Mouse (Mus musculus) erythroblast, embryonic 14.5 days (primary cell): Measurements from ENCODE around the gene Bloc1s2. TPM values are rescaled to one million over a fixed set of nuclear protein-coding genes. Genes with fewer than 3 reads are reported as not detected.
A peak's percentile ranks its signal among the peaks of the same experiment; 100 is the strongest.

Experiments
- H3K27me3 ChIP-seq: 2 replicates; pipeline ENCODE4 v1.6.1; 2012; ENCODE audit warnings: inconsistent platforms; ENCODE audit not compliant: control insufficient read depth
- H3K36me3 ChIP-seq: 2 replicates; pipeline ENCODE4 v1.6.1; 2012; ENCODE audit warnings: mild to moderate bottlenecking, inconsistent platforms; ENCODE audit not compliant: control insufficient read depth
- H3K4me1 ChIP-seq: 2 replicates; pipeline ENCODE4 v1.6.1; 2012; ENCODE audit warnings: inconsistent platforms; ENCODE audit not compliant: control insufficient read depth
- H3K4me3 ChIP-seq: replicated peaks from 2 replicates; pipeline ENCODE3; 2012; ENCODE audit warnings: moderate library complexity, mild to moderate bottlenecking, inconsistent platforms
- H3K9me3 ChIP-seq: 2 replicates; pipeline ENCODE4 v1.6.1; 2012; ENCODE audit warnings: low read length, inconsistent platforms, mixed read lengths; ENCODE audit not compliant: control insufficient read depth
- GATA1 ChIP-seq: IDR thresholded peaks from 2 replicates; pipeline ENCODE4 v1.6.1; 2012; ENCODE audit warnings: low read length, inconsistent platforms, mixed read lengths
- TAL1 ChIP-seq: IDR thresholded peaks from 3 replicates; pipeline ENCODE4 v1.6.1; 2012; ENCODE audit warnings: low read length, inconsistent platforms, mixed read lengths
- polyA plus RNA-seq: library from polyadenylated mRNA; stranded (reverse); fragments of >175 nt; gene quantifications from 2 replicates; pipeline ENCODE4 v1.2.3, GENCODE M21; 2012

Bloc1s2 gene
- polyA plus RNA-seq, 1 experiment = 5.6 TPM

- no peaks in the 10 kb centered on the region for H3K27me3 ChIP-seq
- H3K4me3 ChIP-seq = no peak overlapping the region
- H3K9me3 ChIP-seq = no peaks in the 10 kb centered on the region
- no peak for TF ChIP-seq GATA1
- TF ChIP-seq TAL1 = no peak
- peaks cover 38% of the 10 kb centered on the region for H3K4me1 ChIP-seq
- peaks cover 54% of the 10 kb centered on the region for H3K36me3 ChIP-seq
Measured at GRCm38 (mm10) chr19:44108996-44109395, 37.2 kb downstream of the Bloc1s2 start.

DNA sequence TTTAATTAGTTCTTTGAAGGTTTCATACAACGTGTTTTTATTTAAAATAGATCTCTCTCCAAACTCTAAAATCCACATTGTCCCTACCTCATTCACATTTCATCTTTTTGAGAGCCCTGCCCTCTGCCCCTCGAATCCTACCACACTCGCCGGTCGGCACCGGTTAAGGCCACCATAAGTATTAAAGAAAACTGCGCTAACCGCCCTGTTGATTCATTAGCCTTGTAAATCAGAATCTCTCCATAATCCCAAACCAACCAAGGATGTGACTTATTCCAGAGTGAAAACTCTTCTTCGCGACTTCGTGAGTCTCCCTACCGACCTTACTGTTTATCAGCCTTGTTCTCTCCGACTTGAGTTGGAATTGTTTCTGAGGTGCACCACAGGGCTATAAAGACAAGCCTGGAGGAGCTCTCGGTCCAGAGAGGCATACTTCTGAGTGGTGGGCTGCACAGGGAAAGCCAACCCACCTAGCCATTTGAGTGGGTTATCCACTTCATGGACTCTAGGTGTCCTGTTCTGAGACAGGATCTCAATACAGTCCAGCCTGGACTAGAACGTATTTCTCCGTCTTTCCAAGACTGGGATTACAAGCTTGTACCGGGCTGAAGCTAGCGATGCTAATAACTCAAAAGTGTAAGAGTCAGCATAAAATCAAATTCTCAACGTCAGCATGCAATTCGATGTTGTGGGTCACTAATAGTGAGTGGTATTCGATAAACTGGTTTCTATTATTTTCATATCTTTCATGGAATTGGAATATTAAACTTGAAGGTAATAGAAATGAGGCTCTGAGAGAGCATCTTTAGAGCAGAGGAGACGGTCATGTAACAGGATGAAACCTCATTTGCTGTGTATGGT is 38.4 kb downstream of the Bloc1s2 start:
- H3K36me3 ChIP-seq = peaks cover 48% of the 10 kb centered on the region
- H3K4me3 ChIP-seq = peak overlapping the region; percentile 79
- H3K27me3 ChIP-seq = no peaks in the 10 kb centered on the region
- TF ChIP-seq TAL1 (no peak), GATA1 (no peak)
- H3K9me3 ChIP-seq = no peaks in the 10 kb centered on the region
- peaks cover 38% of the 10 kb centered on the region for H3K4me1 ChIP-seq

DNA sequence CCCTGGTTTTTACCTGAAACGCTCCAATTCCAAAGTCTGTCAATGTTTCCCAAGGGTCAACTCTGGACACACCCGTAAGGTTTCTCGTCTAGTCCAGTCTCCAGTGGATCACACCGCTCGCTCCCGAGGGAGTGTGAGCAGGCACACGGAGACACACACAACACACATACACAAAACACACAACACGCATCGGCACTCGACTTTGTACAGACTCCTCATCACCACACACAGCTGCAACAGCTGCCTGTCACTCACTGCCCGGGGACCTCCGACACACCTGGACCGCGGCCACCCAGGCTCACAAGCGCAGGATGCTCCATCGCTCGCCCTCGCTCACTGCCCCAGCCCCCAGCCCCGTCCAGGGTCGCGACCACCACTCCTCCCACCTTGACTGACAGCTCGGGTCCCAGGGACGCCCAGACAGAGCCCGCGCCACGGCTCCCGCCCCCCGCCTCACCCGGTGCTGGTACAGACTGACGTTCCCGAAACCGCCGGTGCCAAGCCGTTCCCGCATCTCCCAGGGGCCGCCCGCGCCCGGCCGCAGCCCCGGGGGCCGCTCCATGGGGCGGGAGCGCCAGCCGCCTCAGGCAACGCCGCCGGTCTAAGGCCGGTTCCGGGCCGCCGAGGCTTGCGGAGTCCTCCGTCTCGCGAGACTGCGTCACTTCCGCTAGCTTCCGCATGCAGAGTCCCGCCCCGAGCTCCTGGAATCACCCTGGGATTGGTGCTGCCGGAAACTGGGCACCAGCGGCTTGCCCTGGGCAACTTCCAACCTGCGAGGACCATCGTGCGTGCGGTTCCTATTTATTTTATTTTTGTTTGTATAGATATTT is 39.2 kb downstream of the Bloc1s2 start, which contains the start of gene Chuk:
TSS of gene Chuk (minus strand) at position 650 of the 830 bp plus-strand sequence.
- no peaks in the 10 kb centered on the region for H3K9me3 ChIP-seq
- H3K27me3 ChIP-seq = no peaks in the 10 kb centered on the region
- H3K4me3 ChIP-seq = peak within 1 kb of the TSS; percentile 79
- H3K36me3 ChIP-seq = peaks cover 46% of the 10 kb centered on the region
- no peak for TF ChIP-seq GATA1
- TF ChIP-seq TAL1 = no peak
- peaks cover 38% of the 10 kb centered on the region for H3K4me1 ChIP-seq

GRCm38 (mm10) chr19:44104393-44104792 is 41.9 kb downstream of the Bloc1s2 start:
- H3K4me3 ChIP-seq = no peak overlapping the region
- peaks cover 38% of the 10 kb centered on the region for H3K36me3 ChIP-seq
- peaks cover 41% of the 10 kb centered on the region for H3K4me1 ChIP-seq
- H3K9me3 ChIP-seq = no peaks in the 10 kb centered on the region
- H3K27me3 ChIP-seq = no peaks in the 10 kb centered on the region
- TF ChIP-seq GATA1 = no peak
- no peak for TF ChIP-seq TAL1

DNA sequence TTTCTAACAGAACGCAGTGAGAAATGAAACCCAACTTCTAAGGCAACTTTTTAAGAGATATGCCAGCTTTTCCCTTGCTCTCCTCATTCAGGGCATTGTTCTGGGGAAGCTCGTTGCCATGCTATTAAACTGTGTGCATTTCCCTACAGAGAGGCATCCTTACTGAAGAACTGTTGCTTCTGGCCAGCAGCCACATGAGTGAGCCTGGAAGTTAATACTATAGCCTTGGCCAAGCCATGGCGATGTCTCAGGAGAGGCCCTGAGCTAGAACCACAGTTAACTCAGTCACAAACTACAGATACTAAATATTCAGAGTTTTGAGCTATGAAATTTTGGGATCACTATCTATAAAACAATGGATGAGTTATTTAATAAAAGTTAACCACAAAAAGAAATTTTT is 43.2 kb downstream of the Bloc1s2 start:
- H3K9me3 ChIP-seq = no peaks in the 10 kb centered on the region
- H3K4me3 ChIP-seq = no peak overlapping the region
- no peaks in the 10 kb centered on the region for H3K27me3 ChIP-seq
- TF ChIP-seq TAL1 (no peak), GATA1 (no peak)
- peaks cover 45% of the 10 kb centered on the region for H3K36me3 ChIP-seq
- peaks cover 34% of the 10 kb centered on the region for H3K4me1 ChIP-seq

DNA sequence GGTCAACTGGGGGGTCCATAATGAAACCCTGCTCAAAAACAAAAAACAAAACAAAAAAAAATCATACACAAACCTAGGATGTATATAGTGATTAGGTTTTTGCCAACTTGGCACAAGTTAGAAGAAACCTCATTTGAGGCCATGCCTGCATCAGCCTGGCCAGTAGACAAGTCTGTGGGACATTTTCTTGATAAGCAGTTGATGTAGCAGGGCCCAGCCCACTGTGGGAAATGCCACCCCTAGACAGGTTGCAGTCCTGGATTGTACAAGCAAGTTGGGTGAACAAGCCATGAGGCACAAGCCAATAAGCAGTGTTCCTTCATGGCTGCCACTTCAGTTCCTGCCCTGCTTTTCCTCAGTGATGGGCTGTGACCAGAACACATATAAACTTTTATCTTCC is 45.4 kb downstream of the Bloc1s2 start:
- H3K27me3 ChIP-seq = no peaks in the 10 kb centered on the region
- H3K4me3 ChIP-seq = no peak overlapping the region
- H3K9me3 ChIP-seq = no peaks in the 10 kb centered on the region
- peaks cover 65% of the 10 kb centered on the region for H3K36me3 ChIP-seq
- H3K4me1 ChIP-seq = peaks cover 18% of the 10 kb centered on the region
- TF ChIP-seq TAL1 (no peak), GATA1 (no peak)

Other genes starting within 250 kb of the Bloc1s2 start
- gene Dnmbp, start 206.3 kb downstream of the Bloc1s2 start, polyA plus RNA-seq = 0.02 TPM in 1 of 2 replicates, not detected in the other
- 0.20 and 0.42 TPM in 2 replicates for gene Cpn1, start 159.9 kb downstream of the Bloc1s2 start, polyA plus RNA-seq
- gene Cyp2c23, start 117.2 kb downstream of the Bloc1s2 start, polyA plus RNA-seq = 0.06 TPM in 1 of 2 replicates, not detected in the other
- 0.02 and 0.04 TPM in 2 replicates for gene Erlin1, start 76.7 kb downstream of the Bloc1s2 start, polyA plus RNA-seq
- 0.27 and 0.37 TPM in 2 replicates for gene Chuk, start 39.0 kb downstream of the Bloc1s2 start, polyA plus RNA-seq
- gene Cwf19l1, start 10.6 kb downstream of the Bloc1s2 start, polyA plus RNA-seq = 0.34 and 0.41 TPM in 2 replicates
- not detected in 2 replicates for gene Pkd2l1, start 46.0 kb upstream of the Bloc1s2 start, polyA plus RNA-seq
- gene Scd3, start 56.8 kb upstream of the Bloc1s2 start, polyA plus RNA-seq = not detected in 2 replicates
- gene Scd2, start 147.2 kb upstream of the Bloc1s2 start, polyA plus RNA-seq = 0.27 TPM in 2 replicates
- gene Scd4, start 186.6 kb upstream of the Bloc1s2 start, polyA plus RNA-seq = not detected in 2 replicates